Mouse (Mus musculus) liver, adult 2 months (tissue): ENCODE results near the gene H2-M10.2. TPM values are rescaled to one million over a fixed set of nuclear protein-coding genes. Genes with fewer than 3 reads are reported as not detected.
"Not testable (repeated sequence)": the region's sequence is repeated elsewhere in the genome, so short reads cannot be mapped to it uniquely, and the experiment has no call there.

ENCODE experiments used
- DNase-seq: peaks from one replicate; pipeline ENCODE4 v3.0.0-alpha.2; 2011; ENCODE audit warnings: low read depth, low spot score; ENCODE audit errors: extremely low read depth
- H3K27ac ChIP-seq: fragments of 200-500 bp; replicated peaks from 2 replicates; pipeline ENCODE4 v1.5.1; 2012; ENCODE audit warnings: low read depth, mild to moderate bottlenecking, control low read depth, inconsistent platforms, low read length; ENCODE audit not compliant: insufficient read depth
- H3K27me3 ChIP-seq: fragments of 200-500 bp; 2 replicates; pipeline ENCODE4 v1.6.1; 2012; ENCODE audit warnings: mild to moderate bottlenecking, moderate library complexity, low read length, inconsistent platforms; ENCODE audit not compliant: control insufficient read depth, insufficient read depth
- H3K36me3 ChIP-seq: fragments of 200-500 bp; 2 replicates; pipeline ENCODE4 v1.6.1; 2012; ENCODE audit warnings: low read length, inconsistent platforms; ENCODE audit not compliant: control insufficient read depth, insufficient read depth
- H3K4me1 ChIP-seq: fragments of 200-500 bp; 2 replicates; pipeline ENCODE4 v1.6.1; 2011; ENCODE audit warnings: low read length; ENCODE audit not compliant: control insufficient read depth, insufficient read depth
- H3K4me3 ChIP-seq: fragments of 200-500 bp; 2 replicates; pipeline ENCODE4 v1.5.1; 2011; ENCODE audit warnings: low read depth, mild to moderate bottlenecking, control low read depth, low read length, moderate library complexity; ENCODE audit not compliant: insufficient read depth
- H3K79me2 ChIP-seq: fragments of 200-500 bp; 2 replicates; pipeline ENCODE4 v1.6.1; 2012; ENCODE audit warnings: inconsistent platforms, mild to moderate bottlenecking, low read length, moderate library complexity; ENCODE audit not compliant: control insufficient read depth, insufficient read depth
- H3K9ac ChIP-seq: fragments of 200-500 bp; 2 replicates; pipeline ENCODE4 v1.6.1; 2012; ENCODE audit warnings: low read depth, mild to moderate bottlenecking, control low read depth, inconsistent platforms, low read length
- CTCF ChIP-seq: fragments of 200-500 bp; IDR thresholded peaks from 2 replicates; pipeline ENCODE4 v1.5.1; 2011; ENCODE audit warnings: low read depth, low read length, control low read depth
- POLR2A ChIP-seq: fragments of 200-500 bp; IDR thresholded peaks from 2 replicates; pipeline ENCODE4 v1.6.1; 2011; ENCODE audit warnings: low read length, control low read depth; ENCODE audit not compliant: insufficient read depth; ENCODE audit errors: extremely low read depth
- WGBS: fragments of 180-500 bp; shearing (Covaris S2); methylation state at CpG from one replicate; pipeline ENCODE4 v1.1.7; 2018; 5-methylcytosine and 5-hydroxymethylcytosine counted together
- polyA plus RNA-seq: library from polyadenylated mRNA; depleted of rRNA; stranded (reverse); fragments of >200 nt; gene quantifications from 2 replicates; pipeline ENCODE4 v1.2.3, GENCODE M21; 2012; rRNA removed
- total RNA-seq: library from RNA; depleted of rRNA; stranded (reverse); fragments of >200 nt; gene quantifications from 2 replicates; pipeline ENCODE4 v1.2.3, GENCODE M21; 2014; rRNA removed

H2-M10.2 gene
- total and polyA plus RNA-seq, 2 experiments, result not detected

- Histone ChIP-seq H3K36me3 (no peaks in the 10 kb centered on the region), H3K9ac (no peak overlapping the region), H3K27ac (no peak overlapping the region), H3K27me3 (peaks cover 5% of the 10 kb centered on the region), H3K79me2 (no peaks in the 10 kb centered on the region), H3K4me3 (no peak overlapping the region), H3K4me1 (no peaks in the 10 kb centered on the region)
- no peak for DNase-seq
- WGBS, result 94% methylated on average over 2 of the region's 2 CpGs
- TF ChIP-seq POLR2A (no peak), CTCF (0 out of 2 replicates have a peak, but pooled peaks have one; percentile 9)
Observed at GRCm38 (mm10) chr17:36245741-36246140, 40.5 kb downstream of the H2-M10.2 start.

GRCm38 (mm10) chr17:36244031-36244430 is 42.3 kb downstream of the H2-M10.2 start:
- TF ChIP-seq POLR2A (no peak), CTCF (no peak)
- WGBS, result 50% methylated on average over 5 of the region's 5 CpGs
- peaks cover 5% of the 10 kb centered on the region for H3K27me3 ChIP-seq
- H3K9ac ChIP-seq, result no peak overlapping the region
- H3K4me3 ChIP-seq, result no peak overlapping the region
- no peak overlapping the region for H3K27ac ChIP-seq
- H3K79me2 ChIP-seq, result no peaks in the 10 kb centered on the region
- no peak for DNase-seq
- no peaks in the 10 kb centered on the region for H3K4me1 ChIP-seq
- no peaks in the 10 kb centered on the region for H3K36me3 ChIP-seq

- H3K27me3 ChIP-seq, result peaks cover 3% of the 10 kb centered on the region; the same call in 1 of the 2 replicates
- H3K9ac ChIP-seq, result no peak overlapping the region
- no peak overlapping the region for H3K27ac ChIP-seq
- no peak for DNase-seq
- no peaks in the 10 kb centered on the region for H3K36me3 ChIP-seq
- 26% methylated on average over 5 of the region's 5 CpGs for whole genome bisulfite sequencing
- no peaks in the 10 kb centered on the region for H3K4me1 ChIP-seq
- no peaks in the 10 kb centered on the region for H3K79me2 ChIP-seq
- TF ChIP-seq CTCF (no peak), POLR2A (no peak)
- H3K4me3 ChIP-seq, result no peak overlapping the region
Observed at GRCm38 (mm10) chr17:36240637-36241213, 45.6 kb downstream of the H2-M10.2 start.

- H3K4me3 ChIP-seq, result no peak overlapping the region; the same call in 1 of the 2 replicates
- no peak for DNase-seq
- no peak overlapping the region for H3K27ac ChIP-seq
- no peaks in the 10 kb centered on the region for H3K4me1 ChIP-seq
- TF ChIP-seq POLR2A, result no peak
- TF ChIP-seq CTCF, result no peak
- peaks cover 3% of the 10 kb centered on the region; the same call in 1 of the 2 replicates for H3K27me3 ChIP-seq
- no peak overlapping the region for H3K9ac ChIP-seq
- no peaks in the 10 kb centered on the region for H3K36me3 ChIP-seq
- H3K79me2 ChIP-seq, result no peaks in the 10 kb centered on the region
- WGBS, result 7% methylated on average over 27 of the region's 27 CpGs
Observed at GRCm38 (mm10) chr17:36237321-36237921, 48.9 kb downstream of the H2-M10.2 start.

DNA sequence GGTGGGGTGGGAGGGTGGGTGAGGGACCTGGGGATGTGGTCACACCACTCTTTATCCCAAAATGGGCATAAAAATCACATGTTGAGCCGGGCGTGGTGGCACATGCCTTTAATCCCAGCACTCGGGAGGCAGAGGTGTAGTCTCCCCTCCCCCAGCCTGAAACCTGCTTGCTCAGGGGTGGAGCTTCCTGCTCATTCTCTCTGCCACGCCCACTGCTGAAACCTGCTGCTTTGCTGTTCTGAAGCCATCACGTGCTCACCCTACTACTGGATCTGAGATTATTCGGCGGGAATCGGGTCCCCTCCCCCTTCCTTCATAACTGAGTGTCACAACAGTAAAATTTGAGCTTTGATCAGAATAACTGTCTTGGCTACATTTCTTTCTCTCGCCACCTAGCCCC is 51.0 kb downstream of the H2-M10.2 start:
- H3K4me3 ChIP-seq, DNase-seq, H3K4me1 ChIP-seq, H3K9ac ChIP-seq, H3K79me2 ChIP-seq, H3K36me3 ChIP-seq, H3K27ac ChIP-seq, H3K27me3 ChIP-seq: not testable (repeated sequence)
- WGBS, result 35% methylated on average over 8 of the region's 9 CpGs

Other genes with a start within 250 kb of the H2-M10.2 start
- 115 and 138 TPM in 2 replicates for gene H2-T22, start 243.7 kb downstream of the H2-M10.2 start, total RNA-seq
- 98.2 and 110 TPM in 2 replicates for gene H2-T22, start 243.7 kb downstream of the H2-M10.2 start, polyA plus RNA-seq
- gene Gm6034, start 243.5 kb downstream of the H2-M10.2 start, total RNA-seq, result 0.09 TPM in 1 of 2 replicates, not detected in the other
- 0.05 and 0.06 TPM in 2 replicates for gene Gm6034, start 243.5 kb downstream of the H2-M10.2 start, polyA plus RNA-seq
- 0.13 TPM in 1 of 2 replicates, not detected in the other for gene Gm11127, start 228.1 kb downstream of the H2-M10.2 start, total RNA-seq
- gene Gm11127, start 228.1 kb downstream of the H2-M10.2 start, polyA plus RNA-seq, result 0.06 TPM in 1 of 2 replicates, not detected in the other
- gene Gm19684, start 164.8 kb downstream of the H2-M10.2 start, total RNA-seq, result 0.18 and 0.47 TPM in 2 replicates
- gene Gm19684, start 164.8 kb downstream of the H2-M10.2 start, polyA plus RNA-seq, result 0.10 and 0.11 TPM in 2 replicates
- gene Gm7030, start 157.1 kb downstream of the H2-M10.2 start, total RNA-seq, result not detected in 2 replicates
- gene Gm7030, start 157.1 kb downstream of the H2-M10.2 start, polyA plus RNA-seq, result not detected in 2 replicates
- gene Gm8909, start 118.0 kb downstream of the H2-M10.2 start, total RNA-seq, result not detected in 2 replicates
- gene Gm8909, start 118.0 kb downstream of the H2-M10.2 start, polyA plus RNA-seq, result not detected in 2 replicates
- not detected in 2 replicates for gene H2-T3, start 96.2 kb downstream of the H2-M10.2 start, total RNA-seq
- not detected in 2 replicates for gene H2-T3, start 96.2 kb downstream of the H2-M10.2 start, polyA plus RNA-seq
- 10.6 and 16.4 TPM in 2 replicates for gene Rpp21, start 28.4 kb downstream of the H2-M10.2 start, total RNA-seq
- gene Rpp21, start 28.4 kb downstream of the H2-M10.2 start, polyA plus RNA-seq, result 42.7 and 43.6 TPM in 2 replicates
- gene Trim39, start 14.2 kb downstream of the H2-M10.2 start, total RNA-seq, result 4.8 and 5.0 TPM in 2 replicates
- 5.3 and 8.0 TPM in 2 replicates for gene Trim39, start 14.2 kb downstream of the H2-M10.2 start, polyA plus RNA-seq
- gene H2-M10.1, start 39.7 kb upstream of the H2-M10.2 start, total RNA-seq, result not detected in 2 replicates
- not detected in 2 replicates for gene H2-M10.1, start 39.7 kb upstream of the H2-M10.2 start, polyA plus RNA-seq
- gene H2-M10.3, start 81.9 kb upstream of the H2-M10.2 start, total RNA-seq, result not detected in 2 replicates
- gene H2-M10.3, start 81.9 kb upstream of the H2-M10.2 start, polyA plus RNA-seq, result not detected in 2 replicates
- not detected in 2 replicates for gene H2-M10.4, start 175.8 kb upstream of the H2-M10.2 start, total RNA-seq
- gene H2-M10.4, start 175.8 kb upstream of the H2-M10.2 start, polyA plus RNA-seq, result not detected in 2 replicates